Mouse (Mus musculus) brain, embryonic 14.5 days (tissue): Measurements from ENCODE around the gene Dap.

ENCODE experiments used
- CTCF ChIP-seq: fragments of 200-500 bp; IDR thresholded peaks from 2 replicates; pipeline ENCODE4 v1.5.1; 2012; ENCODE audit warnings: inconsistent platforms, mild to moderate bottlenecking, moderate library complexity, borderline replicate concordance; ENCODE audit not compliant: insufficient read depth, insufficient read length; ENCODE audit errors: extremely low read depth
- POLR2A ChIP-seq: fragments of 200-500 bp; IDR thresholded peaks from 2 replicates; pipeline ENCODE4 v1.6.1; 2012; ENCODE audit warnings: mild to moderate bottlenecking, inconsistent platforms, borderline replicate concordance; ENCODE audit not compliant: poor library complexity, insufficient read depth, insufficient read length, severe bottlenecking; ENCODE audit errors: extremely low read depth

- TF ChIP-seq POLR2A (no peak), CTCF (no peak)
Observed at GRCm38 (mm10) chr15:31281830-31282229, 57.7 kb downstream of the Dap start.
